Mouse (Mus musculus) layer of hippocampus, postnatal 25 days (tissue): ENCODE results near the gene Ift20. TPM values are rescaled to one million over a fixed set of nuclear protein-coding genes. Genes with fewer than 3 reads are reported as not detected.

Experiments used
- DNase-seq, 2 experiments: peaks; one replicate each; pipeline ENCODE4 v3.0.0; 2022; ENCODE audit warnings: mixed read lengths in 2 of 2, low spot score in 1 of 2; ENCODE audit errors: extremely low spot score in 1 of 2
- total RNA-seq, 2 experiments: library from RNA; stranded (reverse); gene quantifications; 2 replicates each; pipeline ENCODE4 v1.2.3; 2021

Gene Ift20
- total RNA-seq: 10 to 100 TPM; 80.0 to 83.0 TPM

DNA sequence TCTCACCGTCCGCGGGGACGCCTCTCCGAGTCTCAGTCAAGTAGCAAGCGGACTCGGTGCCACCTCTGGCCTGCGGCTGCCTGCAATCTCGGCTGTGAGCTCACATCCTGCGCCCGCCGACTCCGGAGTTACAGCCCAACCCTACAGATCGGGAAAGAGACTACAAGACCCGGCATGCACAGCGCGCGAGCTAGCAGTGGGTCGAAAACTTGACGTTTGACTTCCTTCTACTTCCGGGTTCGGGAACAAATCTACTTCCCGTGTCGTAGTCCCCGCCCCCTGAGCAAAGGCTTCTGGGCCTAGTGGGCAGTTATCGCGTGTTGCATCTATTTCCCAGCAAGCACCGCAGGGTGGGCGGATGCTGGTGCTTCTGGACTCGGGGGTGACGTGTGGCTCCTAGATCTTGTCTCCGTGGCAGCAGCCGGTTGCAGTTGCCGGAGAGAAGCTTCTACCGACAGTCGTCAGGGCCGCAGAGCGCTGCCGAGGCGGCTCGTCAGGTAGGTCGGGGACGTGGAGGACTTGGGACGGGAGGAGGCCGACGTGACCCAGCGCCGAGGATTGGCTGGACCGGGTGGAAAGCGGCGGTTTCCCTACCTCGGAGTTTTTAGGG is at the start of gene Ift20, which contains the start of gene Tnfaip1:
TSS of gene Ift20 (plus strand) at position 282 of the 610 bp plus-strand sequence.
TSS of gene Tnfaip1 (minus strand) at position 253 of the 610 bp plus-strand sequence.
- DNase-seq: peak; percentile 84 to 85

DNA sequence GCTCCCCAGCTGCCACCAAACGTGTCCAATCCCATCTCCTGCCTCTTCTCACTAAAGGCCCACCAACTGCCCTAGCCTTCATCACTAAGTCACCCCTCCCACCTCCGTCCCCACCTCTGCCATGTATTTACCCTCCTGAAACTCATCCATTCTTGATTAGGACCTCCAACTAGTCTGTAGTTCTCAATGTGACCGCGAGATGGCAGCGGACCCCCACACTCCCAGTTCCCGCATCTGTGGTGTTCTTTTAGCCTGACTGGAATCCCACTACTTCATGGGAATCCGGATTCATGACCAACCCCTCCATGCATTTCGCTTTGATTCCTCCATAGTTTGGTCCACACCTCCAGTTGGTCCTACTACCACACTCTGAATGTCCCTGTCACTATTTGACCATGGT is 48.0 kb upstream of the Ift20 start:
- peak; percentile 58 to 89 for DNase-seq

DNA sequence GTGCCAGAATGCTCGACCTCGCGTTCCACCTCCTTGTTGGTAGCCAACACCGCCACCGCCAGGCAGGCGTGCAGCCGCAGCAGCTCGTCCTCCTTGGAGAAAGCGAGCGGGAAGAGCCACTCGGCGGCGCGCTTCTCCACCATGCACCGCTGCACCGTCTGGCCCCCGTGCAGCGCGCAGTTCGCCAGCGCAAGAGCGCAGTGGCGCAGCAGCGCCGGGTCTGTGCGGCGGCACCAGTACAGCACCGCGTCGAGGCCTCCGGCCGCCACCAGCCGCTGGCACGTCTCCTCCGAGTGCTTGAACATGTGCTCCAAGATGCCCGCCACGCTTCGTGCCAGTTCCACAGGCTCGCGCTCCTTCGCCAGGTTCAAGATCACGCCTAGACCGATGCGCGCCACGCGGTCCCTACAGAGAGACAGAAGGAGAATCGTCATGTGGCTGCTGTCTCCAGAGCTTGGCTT is 45.4 kb upstream of the Ift20 start:
- peak; percentile 42 for DNase-seq

DNA sequence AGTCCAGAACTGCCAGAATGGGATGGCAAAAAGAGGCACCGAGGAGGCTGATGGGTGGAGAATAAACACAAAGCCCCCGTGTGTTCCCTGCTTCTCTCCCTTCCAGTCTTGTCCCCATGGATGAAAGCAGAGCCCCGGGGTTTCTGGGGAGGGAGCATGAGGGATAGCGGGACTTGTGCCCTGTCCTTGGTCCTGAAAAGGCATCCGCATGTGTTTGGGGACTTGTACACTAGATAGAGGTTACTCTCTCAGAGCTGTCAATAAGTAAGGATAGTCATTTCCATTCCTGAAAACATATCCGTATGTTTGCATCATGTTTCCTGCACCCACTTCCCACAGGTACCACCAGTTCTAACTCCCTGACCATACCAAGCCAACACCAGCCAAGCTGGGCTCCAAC is 40.3 kb upstream of the Ift20 start:
- no peak for DNase-seq

DNA sequence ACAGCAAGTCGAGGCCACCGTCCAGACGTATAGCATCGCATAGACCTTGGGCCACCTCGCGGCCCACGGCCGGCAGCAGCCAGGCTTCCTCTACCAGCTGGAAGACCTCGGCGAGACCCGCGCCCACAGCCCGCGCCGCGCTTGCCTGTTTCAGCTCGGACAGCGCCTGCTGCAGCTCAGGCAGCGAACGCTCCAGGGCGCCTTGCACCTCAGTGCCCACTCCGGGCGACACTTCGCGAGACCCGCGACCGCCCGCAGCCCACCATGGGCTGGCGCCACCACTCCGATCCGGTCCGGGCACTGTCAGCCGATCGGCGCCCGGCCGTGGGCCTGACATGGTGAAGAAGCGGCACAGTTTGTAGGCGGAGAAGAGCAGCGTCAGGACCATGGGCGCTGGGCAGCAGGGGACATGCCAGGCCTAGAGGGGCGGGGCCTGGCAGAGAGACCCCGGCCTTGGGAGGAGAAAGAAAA is 39.1 kb upstream of the Ift20 start:
- peak in 1 of 2 experiments; percentile 58 for DNase-seq

DNA sequence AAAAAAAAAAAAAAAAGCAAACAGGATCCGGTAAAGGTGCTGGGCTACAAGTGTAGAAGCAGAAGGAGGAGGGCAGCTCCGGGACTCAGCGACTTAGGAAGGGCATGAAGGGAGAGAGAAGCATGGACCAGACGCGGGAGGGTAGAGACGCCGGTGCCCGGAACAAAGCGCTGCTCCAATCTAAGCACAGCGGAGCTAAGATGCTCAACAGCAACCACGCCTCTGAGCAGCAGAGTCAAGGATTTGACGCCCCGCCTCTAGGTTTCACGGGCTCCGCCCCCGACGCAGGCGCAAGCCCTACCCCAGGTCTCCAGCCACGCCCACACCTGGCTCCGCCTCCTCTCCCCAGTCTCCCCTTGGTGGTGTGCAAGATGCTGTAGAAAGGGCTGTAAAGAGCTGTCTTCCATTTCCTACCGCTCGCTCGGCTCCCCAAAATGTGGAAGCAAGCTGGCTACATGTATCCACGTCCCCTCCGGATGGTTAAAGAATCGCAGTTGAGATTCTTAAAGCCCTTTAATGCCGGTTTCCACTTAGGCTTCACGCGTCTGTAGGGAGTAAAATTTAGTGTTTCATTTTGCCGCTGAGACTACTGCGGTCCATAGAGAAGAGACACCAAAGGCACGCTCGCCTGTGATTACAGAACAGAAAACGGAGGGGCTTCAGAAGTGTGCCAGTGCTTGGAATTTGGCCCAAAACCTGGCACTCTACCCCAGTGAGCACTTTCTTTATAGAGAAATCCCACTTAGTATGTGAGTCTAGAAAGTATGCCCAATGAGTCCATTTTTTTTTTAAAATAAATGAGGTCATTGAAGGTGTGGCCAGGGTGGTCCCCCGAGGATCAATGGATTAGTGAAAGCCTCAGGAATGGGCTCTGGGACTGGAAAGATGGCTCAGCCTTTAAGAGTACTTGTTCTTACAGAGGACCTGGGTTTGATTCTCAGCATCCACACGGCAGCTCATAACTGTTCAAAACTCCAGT is 38.3 kb upstream of the Ift20 start, which contains the start of gene Sarm1:
TSS of gene Sarm1 (minus strand) at position 211 of the 979 bp plus-strand sequence.
- DNase-seq: peak; percentile 88 to 89

DNA sequence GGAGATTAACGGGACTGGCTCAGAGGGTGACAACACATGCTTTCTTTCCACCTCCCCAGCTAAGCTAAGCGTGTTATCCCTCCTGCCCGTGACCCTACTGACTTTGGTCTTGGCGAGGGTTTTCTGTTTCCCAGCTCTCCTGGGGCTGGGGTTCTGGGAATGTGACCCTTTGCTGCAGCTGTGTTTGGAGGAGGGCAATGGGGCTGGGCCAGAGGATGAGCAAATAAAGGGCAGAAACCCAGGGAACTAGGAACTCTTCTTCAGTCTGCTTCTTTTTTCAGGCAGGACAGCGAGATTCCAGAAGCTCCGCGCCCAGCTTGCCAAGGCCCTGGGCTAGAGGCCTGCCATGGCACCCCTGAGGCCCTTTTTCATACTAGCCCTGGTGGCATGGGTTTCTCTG is 37.2 kb upstream of the Ift20 start, which contains the start of gene Vtn:
TSS of gene Vtn (plus strand) at position 88 of the 400 bp plus-strand sequence.
- no peak for DNase-seq

DNA sequence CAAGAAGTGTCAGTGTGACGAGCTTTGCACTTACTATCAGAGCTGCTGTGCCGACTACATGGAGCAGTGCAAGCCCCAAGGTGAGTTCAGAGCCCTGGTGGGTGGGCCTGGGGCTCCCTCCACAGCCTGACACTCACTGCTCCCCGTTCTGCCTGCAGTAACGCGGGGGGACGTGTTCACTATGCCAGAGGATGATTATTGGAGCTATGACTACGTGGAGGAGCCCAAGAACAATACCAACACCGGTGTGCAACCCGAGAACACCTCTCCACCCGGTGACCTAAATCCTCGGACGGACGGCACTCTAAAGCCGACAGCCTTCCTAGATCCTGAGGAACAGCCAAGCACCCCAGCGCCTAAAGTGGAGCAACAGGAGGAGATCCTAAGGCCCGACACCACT is 36.6 kb upstream of the Ift20 start:
- DNase-seq: no peak

DNA sequence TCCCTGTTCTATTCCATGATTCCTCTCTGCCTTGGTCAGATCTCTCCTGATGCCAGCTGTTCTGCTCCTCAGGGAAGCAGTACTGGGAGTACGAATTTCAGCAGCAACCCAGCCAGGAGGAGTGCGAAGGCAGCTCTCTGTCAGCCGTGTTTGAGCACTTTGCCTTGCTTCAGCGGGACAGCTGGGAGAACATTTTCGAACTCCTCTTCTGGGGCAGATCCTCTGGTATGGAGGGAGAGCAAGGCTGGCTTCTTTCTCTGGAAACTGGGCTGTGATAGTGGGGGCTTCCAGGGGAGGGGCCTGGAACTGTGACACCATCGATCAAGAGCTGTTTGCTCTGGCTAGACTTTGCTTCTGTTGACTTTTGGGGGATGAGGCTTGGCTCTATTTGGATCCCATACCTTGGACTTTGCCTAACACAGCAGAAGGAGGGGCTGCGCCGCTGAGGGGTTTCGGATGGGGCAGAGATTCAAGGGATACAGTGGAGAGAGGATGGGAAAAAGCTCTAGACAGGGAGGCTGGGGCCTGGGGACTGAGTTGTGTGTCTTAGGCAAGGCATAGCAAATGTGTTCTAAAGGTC is 35.4 kb upstream of the Ift20 start:
- no peak for DNase-seq

DNA sequence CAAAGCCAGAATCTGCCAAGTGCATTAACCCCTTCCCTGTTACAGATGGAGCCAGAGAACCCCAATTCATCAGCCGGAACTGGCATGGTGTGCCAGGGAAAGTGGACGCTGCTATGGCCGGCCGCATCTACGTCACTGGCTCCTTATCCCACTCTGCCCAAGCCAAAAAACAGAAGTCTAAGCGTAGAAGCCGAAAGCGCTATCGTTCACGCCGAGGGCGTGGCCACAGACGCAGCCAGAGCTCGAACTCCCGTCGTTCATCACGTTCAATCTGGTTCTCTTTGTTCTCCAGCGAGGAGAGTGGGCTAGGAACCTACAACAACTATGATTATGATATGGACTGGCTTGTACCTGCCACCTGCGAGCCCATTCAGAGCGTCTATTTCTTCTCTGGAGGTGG is 34.6 kb upstream of the Ift20 start:
- DNase-seq: no peak

DNA sequence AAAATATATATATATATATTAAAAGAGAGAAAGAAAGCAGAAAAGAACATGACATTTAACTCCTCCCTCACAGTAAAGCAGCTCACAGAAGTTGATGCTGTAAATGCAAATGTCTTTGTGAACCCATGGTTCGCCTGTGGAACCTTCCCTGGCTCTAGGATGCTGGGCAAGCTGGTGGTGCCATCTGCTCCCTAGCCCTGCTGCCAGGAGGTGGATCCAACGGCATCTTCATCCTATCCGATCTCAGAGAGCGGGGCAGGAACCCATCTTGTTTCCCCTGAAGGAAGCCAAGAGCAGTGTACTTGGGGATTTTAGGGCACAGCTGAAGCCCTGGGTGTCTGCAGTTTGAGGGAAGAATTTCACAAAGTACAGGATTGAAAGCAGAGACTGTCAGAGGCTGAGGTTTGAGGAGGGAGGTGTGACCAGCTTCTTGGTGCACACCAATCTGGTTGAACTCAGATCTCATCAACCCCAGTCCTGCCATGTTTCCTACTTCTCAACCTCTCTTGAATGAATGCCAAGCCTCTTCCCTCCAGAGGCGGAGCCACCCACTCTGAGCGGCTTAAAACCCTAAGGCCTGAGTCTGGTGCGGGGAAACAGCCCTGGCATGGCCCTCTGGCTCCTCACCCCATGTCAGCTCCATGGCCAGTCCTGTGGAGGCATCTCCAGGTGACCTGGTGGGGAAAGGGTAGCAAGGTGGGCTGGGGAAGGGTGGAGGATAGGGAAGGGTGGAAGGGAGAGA is 33.1 kb upstream of the Ift20 start, which contains the start of gene Sebox:
TSS of gene Sebox (plus strand) at position 539 of the 742 bp plus-strand sequence.
- DNase-seq: peak in 1 of 2 experiments; percentile 44

DNA sequence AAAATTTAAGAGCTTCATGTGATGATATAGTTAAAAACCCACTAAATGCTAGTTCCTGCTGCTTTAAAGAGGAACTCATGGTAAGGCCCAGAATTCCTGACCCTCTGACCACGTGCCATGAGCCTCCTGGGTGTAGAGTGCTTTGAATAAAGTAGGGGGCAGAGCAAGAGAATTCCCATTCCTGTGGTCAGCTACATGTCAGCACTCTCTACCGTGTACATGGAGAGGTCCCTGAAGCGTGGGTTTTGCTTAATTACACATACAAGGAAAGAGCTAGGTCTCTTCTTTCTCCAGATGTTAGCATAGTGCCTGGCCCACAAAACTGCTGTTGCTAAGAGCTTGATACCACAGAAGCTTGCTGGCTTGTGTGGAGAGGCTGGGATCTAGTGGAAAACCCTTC is 30.7 kb upstream of the Ift20 start:
- no peak for DNase-seq

DNA sequence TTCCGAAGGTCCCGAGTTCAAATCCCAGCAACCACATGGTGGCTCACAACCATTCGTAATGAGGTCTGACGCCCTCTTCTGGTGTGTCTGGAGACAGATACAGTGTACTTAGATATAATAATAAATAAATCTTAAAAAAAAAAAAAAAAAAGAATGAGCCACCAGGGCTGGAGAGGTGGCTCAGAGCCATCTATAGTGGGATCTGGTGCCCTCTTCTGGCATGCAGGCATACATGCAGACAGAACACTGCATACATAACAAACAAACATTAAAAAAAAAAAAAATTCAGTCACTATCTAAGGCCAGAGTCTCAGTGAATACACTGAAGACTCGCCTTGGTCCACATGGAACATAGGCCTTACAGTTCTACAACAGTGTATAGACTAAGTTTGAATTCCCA is 27.0 kb upstream of the Ift20 start:
- DNase-seq: no peak

DNA sequence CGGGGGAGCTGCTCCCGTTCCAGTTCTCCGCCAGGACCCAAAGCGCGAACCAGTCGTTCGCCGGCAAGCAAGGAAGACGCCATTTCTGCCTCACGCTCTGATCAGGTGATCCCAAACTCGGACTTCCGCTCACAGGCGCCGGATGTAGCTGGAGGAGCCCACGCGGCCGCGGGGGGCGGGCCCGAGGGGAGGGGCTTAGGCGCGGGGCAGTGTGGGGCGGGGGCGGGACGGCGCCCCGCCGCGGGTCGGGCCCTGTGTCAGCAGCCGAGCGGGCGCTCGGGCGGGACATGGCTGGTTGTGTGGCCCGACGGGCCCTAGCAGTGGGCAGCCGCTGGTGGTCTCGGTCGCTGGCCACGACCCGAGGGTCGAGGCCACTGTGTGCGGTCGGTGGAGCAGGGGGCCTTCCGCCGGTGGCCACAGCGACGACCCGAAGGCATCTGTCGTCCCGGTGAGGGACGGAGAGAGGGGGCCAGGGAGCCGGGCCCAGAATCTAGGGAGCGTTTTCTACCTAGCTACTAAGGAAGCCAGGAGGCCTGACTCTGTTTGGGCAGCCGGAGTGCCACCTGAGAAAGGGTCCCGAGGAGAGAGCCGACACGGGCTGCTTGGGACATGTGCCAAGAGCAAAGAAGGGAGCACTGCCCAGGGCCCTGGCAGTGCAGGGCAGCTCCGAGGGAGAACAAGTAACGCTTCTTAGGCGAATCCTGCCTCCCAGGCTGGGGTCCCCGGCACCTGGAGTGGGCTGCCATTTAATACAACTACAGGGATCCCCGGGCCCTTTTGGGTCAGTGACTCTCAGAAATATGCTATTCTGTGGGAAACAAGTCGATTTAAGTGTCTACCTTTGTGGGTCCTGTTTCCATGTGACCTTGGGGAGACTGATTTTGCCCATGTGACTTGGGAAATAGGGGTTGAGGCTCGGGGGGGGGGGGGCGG is 23.9 kb upstream of the Ift20 start, which contains the start of the genes Tmem199 and Poldip2:
TSS of gene Tmem199 (minus strand) at position 148 of the 933 bp plus-strand sequence.
TSS of gene Poldip2 (plus strand) at position 169 of the 933 bp plus-strand sequence.
- peak; percentile 78 to 79 for DNase-seq

DNA sequence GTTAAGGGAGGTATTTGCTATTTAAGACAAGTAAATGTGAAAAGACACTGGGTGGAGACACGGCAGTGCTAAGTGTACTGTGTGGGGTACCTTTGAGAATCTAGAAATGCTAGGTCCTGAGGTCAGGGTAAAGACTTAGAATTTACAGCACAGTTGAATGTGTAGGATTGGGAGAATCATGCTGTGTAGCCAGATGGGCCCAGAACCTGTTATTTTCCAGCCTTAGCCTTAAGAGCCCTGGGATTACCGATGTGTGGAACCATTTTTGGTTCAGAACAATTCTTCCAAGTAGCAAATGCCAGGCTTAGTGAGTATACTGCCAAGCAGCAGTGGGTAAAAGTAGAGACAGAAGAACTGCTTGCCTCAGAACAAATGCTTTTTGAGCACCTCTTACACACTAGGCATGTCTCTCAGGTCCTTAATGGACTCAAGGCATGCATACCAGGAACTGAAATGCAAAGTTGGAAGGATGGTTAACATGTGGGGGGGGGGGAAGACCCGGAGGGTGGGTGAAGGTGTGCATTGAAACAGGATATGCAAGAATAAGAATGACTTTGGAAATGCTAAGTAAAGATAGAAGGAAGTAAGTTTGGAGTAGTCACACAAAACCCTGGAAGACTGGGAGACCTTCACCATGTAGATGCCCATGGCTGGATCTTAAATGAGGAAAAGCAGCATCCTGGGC is 22.9 kb upstream of the Ift20 start:
- DNase-seq: no peak

DNA sequence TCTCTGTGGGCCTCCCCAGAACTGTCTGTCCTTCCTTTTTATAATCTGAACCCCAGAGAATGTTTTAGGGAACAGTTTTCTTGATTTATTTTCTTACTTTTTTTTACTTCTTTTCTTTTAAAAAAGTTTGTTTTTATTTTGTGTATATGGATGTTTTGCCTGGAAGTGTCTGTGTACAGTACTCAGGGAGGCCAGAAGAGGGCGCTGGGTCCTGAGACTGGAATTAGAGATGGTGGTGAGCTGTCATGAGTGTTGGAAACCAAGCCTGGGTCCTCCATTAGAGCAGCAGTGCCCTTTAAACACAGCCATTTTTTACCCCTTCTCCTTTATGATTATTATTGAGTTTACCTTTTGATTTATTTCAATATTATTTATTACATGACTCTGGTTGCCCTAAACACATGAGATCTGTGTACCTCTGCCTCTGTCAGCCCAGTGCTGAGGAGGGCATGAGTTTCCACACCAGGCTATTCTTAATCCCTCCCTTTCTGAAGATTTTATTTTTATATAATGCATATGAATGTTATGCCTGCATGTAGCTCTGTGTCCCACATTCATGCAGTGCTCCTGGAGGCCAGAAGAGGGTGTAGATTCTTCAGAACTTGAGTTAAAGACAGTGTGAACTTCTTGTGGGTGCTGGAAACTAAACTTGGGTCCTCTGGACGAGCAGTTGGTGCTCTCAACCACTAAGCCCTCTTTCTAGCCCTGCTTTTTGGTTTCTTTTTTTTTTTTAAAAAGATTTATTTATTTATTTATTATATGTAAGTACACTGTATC is 20.4 kb upstream of the Ift20 start:
- DNase-seq: no peak

DNA sequence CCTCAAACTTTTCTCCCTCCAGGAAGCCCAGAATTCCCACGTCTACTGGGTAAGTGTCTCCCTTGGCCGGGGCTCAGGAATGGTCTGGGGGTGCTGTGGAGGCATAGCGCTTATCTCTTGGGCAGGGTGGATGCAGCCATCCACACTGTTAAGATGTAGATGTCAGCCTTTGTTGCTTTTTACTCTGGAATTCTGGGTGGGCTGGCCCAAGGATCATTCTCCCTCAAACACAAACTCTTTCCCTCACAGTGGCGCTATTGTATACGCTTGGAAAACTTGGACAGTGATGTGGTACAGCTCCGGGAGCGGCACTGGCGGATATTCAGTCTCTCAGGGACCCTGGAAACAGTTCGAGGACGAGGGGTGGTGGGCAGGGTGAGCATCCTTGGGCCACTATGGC is 17.2 kb upstream of the Ift20 start:
- no peak for DNase-seq
